Mouse (Mus musculus) intestine, embryonic 16.5 days (tissue): ENCODE measurements around the gene Elmo1. TPM values are rescaled to one million over a fixed set of nuclear protein-coding genes. Genes with fewer than 3 reads are reported as not detected.

Source experiments
- ATAC-seq: fragments of 200-750 bp; cut with Nextera tagmentation; 2 replicates; pipeline ENCODE4 v1.8.0; 2017; ENCODE audit warnings: moderate TSS enrichment, moderate library complexity
- H3K27ac ChIP-seq: fragments of 300-500 bp; sonication (generic); 2 replicates; pipeline ENCODE4 v1.5.1; 2014; ENCODE audit warnings: mild to moderate bottlenecking, low read length
- H3K27me3 ChIP-seq: fragments of 300-500 bp; sonication (generic); replicated peaks from 2 replicates; pipeline ENCODE4 v1.6.1; 2014; ENCODE audit warnings: low read length, control low read depth, mixed read lengths; ENCODE audit not compliant: control insufficient read depth, insufficient read depth
- H3K36me3 ChIP-seq: fragments of 300-500 bp; sonication (generic); 2 replicates; pipeline ENCODE4 v1.6.1; 2014; ENCODE audit warnings: low read length, control low read depth; ENCODE audit not compliant: control insufficient read depth, insufficient read depth
- H3K4me1 ChIP-seq: fragments of 300-500 bp; sonication (generic); 2 replicates; pipeline ENCODE4 v1.6.1; 2014; ENCODE audit warnings: low read length, control low read depth, mixed read lengths; ENCODE audit not compliant: control insufficient read depth, insufficient read depth
- H3K4me2 ChIP-seq: fragments of 300-500 bp; sonication (generic); 2 replicates; pipeline ENCODE4 v1.6.1; 2014; ENCODE audit warnings: low read depth, low read length, control low read depth
- H3K4me3 ChIP-seq: fragments of 300-500 bp; sonication (generic); 2 replicates; pipeline ENCODE4 v1.5.1; 2014; ENCODE audit warnings: mild to moderate bottlenecking, low read length
- H3K9ac ChIP-seq: fragments of 300-500 bp; sonication (generic); 2 replicates; pipeline ENCODE4 v1.6.1; 2014; ENCODE audit warnings: low read depth, low read length
- H3K9me3 ChIP-seq: fragments of 300-500 bp; sonication (generic); 2 replicates; pipeline ENCODE4 v1.6.1; 2016; ENCODE audit warnings: low read length, control low read depth; ENCODE audit not compliant: control insufficient read depth
- WGBS: fragments of 180-500 bp; shearing (Covaris S2); extraction: QIAGEN DNeasy Blood & Tissue Kit; methylation state at CpG from one replicate; pipeline ENCODE4 v1.1.7; 2014; 5-methylcytosine and 5-hydroxymethylcytosine counted together
- polyA plus RNA-seq: library from polyadenylated mRNA; unstranded; fragments of >200 nt; fragmentation: Nextera tagmentation; extraction: Ambion mirVana; gene quantifications from 2 replicates; pipeline ENCODE4 v1.2.1, GENCODE M21; 2015

Gene Elmo1
- polyA plus RNA-seq, 1 experiment from 2014 or later = 14.4 TPM

- H3K4me1 ChIP-seq = peaks cover 3% of the 10 kb centered on the region; the same call in 1 of the 2 replicates
- H3K4me2 ChIP-seq = no peak overlapping the region
- WGBS = 87% methylated on average over 3 of the region's 3 CpGs
- ATAC-seq = no peak
- H3K27ac ChIP-seq = no peak overlapping the region
- H3K9me3 ChIP-seq = no peaks in the 10 kb centered on the region
- no peaks in the 10 kb centered on the region for H3K36me3 ChIP-seq
- no peak overlapping the region for H3K4me3 ChIP-seq
- H3K27me3 ChIP-seq = no peaks in the 10 kb centered on the region
- no peak overlapping the region for H3K9ac ChIP-seq
These were observed 1.9 kb downstream of the Elmo1 start for GRCm38 (mm10) chr13:20092301-20092700.

DNA sequence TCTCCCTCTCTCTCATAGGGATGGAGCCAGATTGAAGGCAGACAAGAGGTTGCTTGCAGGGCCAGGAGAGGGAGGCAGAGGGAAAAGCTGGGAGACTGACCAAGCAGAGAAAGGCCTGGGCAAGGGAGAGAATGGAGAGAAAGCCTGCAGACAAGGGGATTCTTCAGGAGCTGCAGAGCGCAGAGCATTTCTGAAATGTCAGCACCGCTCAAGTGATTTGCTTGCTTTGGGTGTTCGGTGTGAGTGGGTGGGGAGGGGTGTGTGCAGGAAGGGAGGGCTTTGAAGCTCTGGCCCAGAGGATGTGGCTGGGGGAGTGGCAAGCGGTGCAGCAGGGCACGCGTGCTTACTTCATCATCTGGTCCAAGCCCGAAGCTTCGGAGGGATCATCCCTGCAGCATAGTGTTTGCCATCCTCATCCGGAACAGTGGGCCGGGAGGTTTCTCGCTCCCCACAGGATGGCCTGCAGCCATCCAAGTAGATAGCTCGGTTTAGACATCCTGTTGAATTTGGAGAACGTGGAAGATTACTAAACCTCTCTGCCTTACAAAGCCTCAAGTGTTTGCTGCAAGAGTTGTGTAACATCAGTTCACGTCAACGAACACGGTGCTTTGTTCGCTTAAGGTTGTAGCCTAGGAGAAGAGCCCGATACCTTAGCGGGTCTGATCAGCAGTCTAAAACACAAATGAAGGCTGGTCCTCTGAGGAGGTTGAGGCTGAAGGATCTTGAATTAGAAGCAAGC, 3.1 kb downstream of the Elmo1 start:
- Histone ChIP-seq H3K9ac (no peak overlapping the region), H3K27ac (no peak overlapping the region), H3K4me2 (no peak overlapping the region), H3K4me3 (no peak overlapping the region), H3K4me1 (peaks cover 3% of the 10 kb centered on the region; the same call in 1 of the 2 replicates), H3K36me3 (no peaks in the 10 kb centered on the region), H3K9me3 (no peaks in the 10 kb centered on the region), H3K27me3 (no peaks in the 10 kb centered on the region)
- no peak for ATAC-seq
- WGBS = 68% methylated on average over 19 of the region's 19 CpGs

GRCm38 (mm10) chr13:20094916-20095700, 4.7 kb downstream of the Elmo1 start:
- WGBS = 73% methylated on average over 4 of the region's 4 CpGs
- Histone ChIP-seq H3K36me3 (no peaks in the 10 kb centered on the region), H3K4me2 (no peak overlapping the region), H3K27ac (no peak overlapping the region), H3K9ac (no peak overlapping the region), H3K27me3 (no peaks in the 10 kb centered on the region), H3K4me1 (peaks cover 7% of the 10 kb centered on the region), H3K9me3 (no peaks in the 10 kb centered on the region), H3K4me3 (no peak overlapping the region)
- no peak for ATAC-seq

DNA sequence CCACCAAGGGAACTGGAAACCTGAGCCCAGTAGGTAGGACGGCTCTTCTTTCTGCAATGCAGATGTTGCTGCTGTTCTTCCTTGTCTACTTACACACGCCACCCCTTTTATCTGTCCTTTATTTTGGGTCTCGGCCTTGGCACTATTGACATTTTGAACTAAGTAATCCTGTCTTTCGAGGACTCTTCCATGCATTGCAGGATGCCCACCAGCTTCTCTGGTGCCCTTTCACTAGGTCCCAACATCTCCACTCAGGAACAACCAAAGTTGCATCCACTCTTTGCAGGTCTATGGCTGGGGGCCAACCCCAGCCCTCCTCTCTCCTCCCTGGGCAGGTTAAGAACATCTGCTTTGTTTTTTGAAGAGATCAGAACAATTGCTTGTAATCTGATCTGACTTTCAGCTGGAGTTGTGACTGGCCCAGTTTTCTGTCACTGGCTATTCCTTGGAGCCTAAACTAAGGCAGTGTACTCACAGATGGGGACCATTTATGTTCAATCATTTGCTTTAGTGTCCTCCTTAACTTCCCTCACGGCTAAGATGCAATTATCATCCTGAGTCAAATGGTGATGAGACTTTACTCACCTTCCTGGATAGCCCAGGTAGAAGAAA, 6.7 kb downstream of the Elmo1 start:
- no peak for ATAC-seq

GRCm38 (mm10) chr13:20097934-20098593, 7.7 kb downstream of the Elmo1 start:
- no peak overlapping the region for H3K27ac ChIP-seq
- H3K9me3 ChIP-seq = no peaks in the 10 kb centered on the region
- no peaks in the 10 kb centered on the region for H3K27me3 ChIP-seq
- peaks cover 6% of the 10 kb centered on the region for H3K4me1 ChIP-seq
- ATAC-seq = no peak
- H3K4me2 ChIP-seq = no peak overlapping the region
- H3K4me3 ChIP-seq = no peak overlapping the region
- H3K36me3 ChIP-seq = no peaks in the 10 kb centered on the region
- 64% methylated on average over 5 of the region's 5 CpGs for WGBS
- no peak overlapping the region for H3K9ac ChIP-seq

More for the DNA sequence above, 6.7 kb downstream of the Elmo1 start:
- Histone ChIP-seq H3K4me3 (no peak overlapping the region), H3K9ac (no peak overlapping the region), H3K9me3 (no peaks in the 10 kb centered on the region), H3K4me1 (peaks cover 7% of the 10 kb centered on the region), H3K27me3 (no peaks in the 10 kb centered on the region), H3K4me2 (no peak overlapping the region), H3K36me3 (no peaks in the 10 kb centered on the region), H3K27ac (no peak overlapping the region)
- 69% methylated on average over 5 of the region's 5 CpGs for WGBS

DNA sequence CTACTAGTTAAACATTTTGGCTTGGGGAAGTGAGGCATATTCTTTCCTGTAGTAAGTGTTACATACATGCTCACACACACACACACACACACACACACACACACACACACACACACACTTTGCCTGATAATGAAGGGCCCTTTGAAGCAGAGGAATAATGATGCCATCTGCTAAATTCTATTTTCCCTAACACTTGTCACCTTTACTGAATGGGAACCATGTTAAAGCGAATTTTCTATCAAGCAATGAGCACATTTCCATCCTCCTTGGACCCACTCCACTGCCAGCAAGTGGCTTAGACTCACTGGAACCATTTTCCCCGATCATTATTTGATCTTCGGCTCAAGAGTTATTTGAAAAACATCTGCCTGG, 8.2 kb downstream of the Elmo1 start:
- no peak overlapping the region for H3K9ac ChIP-seq
- no peak overlapping the region for H3K27ac ChIP-seq
- no peak overlapping the region for H3K4me2 ChIP-seq
- no peak overlapping the region for H3K4me3 ChIP-seq
- ATAC-seq = no peak
- 87% methylated on average over 3 of the region's 3 CpGs for WGBS
- H3K9me3 ChIP-seq = no peaks in the 10 kb centered on the region
- H3K36me3 ChIP-seq = no peaks in the 10 kb centered on the region
- H3K27me3 ChIP-seq = no peaks in the 10 kb centered on the region
- H3K4me1 ChIP-seq = peaks cover 4% of the 10 kb centered on the region

- Histone ChIP-seq H3K4me3 (no peak overlapping the region), H3K4me1 (peaks cover 4% of the 10 kb centered on the region), H3K27ac (no peak overlapping the region), H3K27me3 (no peaks in the 10 kb centered on the region), H3K4me2 (no peak overlapping the region), H3K9ac (no peak overlapping the region), H3K9me3 (no peaks in the 10 kb centered on the region), H3K36me3 (no peaks in the 10 kb centered on the region)
- WGBS = 25% methylated on average over 4 of the region's 4 CpGs
- no peak; the same call in 1 of the 2 replicates for ATAC-seq
These were observed 9.2 kb downstream of the Elmo1 start for GRCm38 (mm10) chr13:20099546-20099945.

GRCm38 (mm10) chr13:20100357-20100756, 10.0 kb downstream of the Elmo1 start:
- no peaks in the 10 kb centered on the region for H3K36me3 ChIP-seq
- H3K9ac ChIP-seq = no peak overlapping the region
- no peak overlapping the region for H3K4me2 ChIP-seq
- H3K9me3 ChIP-seq = no peaks in the 10 kb centered on the region
- WGBS = 59% methylated on average over 3 of the region's 3 CpGs
- peaks cover 4% of the 10 kb centered on the region for H3K4me1 ChIP-seq
- no peaks in the 10 kb centered on the region for H3K27me3 ChIP-seq
- no peak for ATAC-seq
- H3K27ac ChIP-seq = no peak overlapping the region
- no peak overlapping the region for H3K4me3 ChIP-seq

GRCm38 (mm10) chr13:20101691-20102090, 11.3 kb downstream of the Elmo1 start:
- Histone ChIP-seq H3K9me3 (no peaks in the 10 kb centered on the region), H3K9ac (no peak overlapping the region), H3K4me1 (peaks cover 4% of the 10 kb centered on the region), H3K27ac (no peak overlapping the region), H3K4me2 (no peak overlapping the region), H3K4me3 (no peak overlapping the region), H3K36me3 (no peaks in the 10 kb centered on the region), H3K27me3 (no peaks in the 10 kb centered on the region)
- ATAC-seq = no peak
- WGBS = 67% methylated on average over 5 of the region's 5 CpGs
